Mouse (Mus musculus) G1E (cell line): Measurements from ENCODE around the gene Fbxo21.

Experiments used
- CTCF ChIP-seq: IDR thresholded peaks from 2 replicates; pipeline ENCODE4 v1.5.1; 2012; ENCODE audit warnings: low read depth, low read length, inconsistent platforms, mixed read lengths
- GATA1 ChIP-seq: IDR thresholded peaks from 2 replicates; pipeline ENCODE4 v1.6.1; 2012; ENCODE audit warnings: borderline replicate concordance, low read length, inconsistent platforms, mixed read lengths
- POLR2AphosphoS5 ChIP-seq: IDR thresholded peaks from 2 replicates; pipeline ENCODE4 v1.6.1; 2012; ENCODE audit warnings: low read depth, low read length, inconsistent platforms; ENCODE audit not compliant: insufficient replicate concordance
- TAL1 ChIP-seq: conservative IDR thresholded peaks from 2 replicates; pipeline ENCODE4 v1.6.1; 2012; ENCODE audit warnings: low read depth, low read length, inconsistent platforms, mixed read lengths

DNA sequence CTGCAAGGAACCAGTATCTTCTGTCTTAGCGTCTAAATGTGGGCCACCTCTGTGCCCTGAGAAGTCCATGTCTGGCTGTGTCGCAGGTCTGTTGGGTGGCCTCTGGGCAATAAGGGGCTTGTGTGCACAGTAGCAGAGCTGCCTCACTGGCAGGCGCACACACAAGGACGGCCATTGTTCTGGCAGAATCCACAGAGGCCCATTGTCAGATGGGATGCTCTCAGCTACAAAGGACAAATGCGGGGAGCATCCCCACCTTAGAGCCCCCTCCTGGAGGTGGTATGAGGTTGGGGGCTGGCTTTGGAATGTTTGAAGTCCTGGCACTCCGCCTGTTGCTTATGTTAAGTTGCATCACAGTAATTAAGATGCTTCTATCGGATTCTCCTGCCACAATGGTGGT is 22.5 kb downstream of the Fbxo21 start:
- TF ChIP-seq CTCF (no peak), GATA1 (no peak), TAL1 (no peak), POLR2AphosphoS5 (no peak)
